Mouse (Mus musculus) heart, embryonic 15.5 days (tissue): ENCODE data around the gene Cacna1c. TPM values are rescaled to one million over a fixed set of nuclear protein-coding genes. Genes with fewer than 3 reads are reported as not detected.

Source experiments
- ATAC-seq: fragments of 200-750 bp; cut with Nextera tagmentation; replicated peaks from 2 replicates; pipeline ENCODE4 v1.8.0; 2017; ENCODE audit warnings: low read depth, moderate TSS enrichment; ENCODE audit not compliant: insufficient number of reproducible peaks, insufficient read depth, low FRiP score
- H3K27ac ChIP-seq: fragments of 300-500 bp; sonication (generic); 2 replicates; pipeline ENCODE4 v1.5.1; 2015; ENCODE audit warnings: mild to moderate bottlenecking, inconsistent platforms
- H3K27me3 ChIP-seq: fragments of 300-500 bp; sonication (generic); 2 replicates; pipeline ENCODE4 v1.6.1; 2015; ENCODE audit warnings: inconsistent platforms
- H3K36me3 ChIP-seq: fragments of 300-500 bp; sonication (generic); 2 replicates; pipeline ENCODE4 v1.6.1; 2015; ENCODE audit warnings: mild to moderate bottlenecking, inconsistent platforms
- H3K4me1 ChIP-seq: fragments of 300-500 bp; sonication (generic); replicated peaks from 2 replicates; pipeline ENCODE4 v1.6.1; 2015; ENCODE audit warnings: inconsistent platforms
- H3K4me2 ChIP-seq: fragments of 300-500 bp; sonication (generic); 2 replicates; pipeline ENCODE4 v1.6.1; 2015; ENCODE audit warnings: inconsistent platforms, mild to moderate bottlenecking, moderate library complexity
- H3K4me3 ChIP-seq: fragments of 300-500 bp; sonication (generic); 2 replicates; pipeline ENCODE4 v1.5.1; 2015; ENCODE audit warnings: mild to moderate bottlenecking, inconsistent platforms
- H3K9ac ChIP-seq: fragments of 300-500 bp; sonication (generic); 2 replicates; pipeline ENCODE4 v1.6.1; 2015; ENCODE audit warnings: mild to moderate bottlenecking, inconsistent platforms
- H3K9me3 ChIP-seq: fragments of 300-500 bp; sonication (generic); replicated peaks from 2 replicates; pipeline ENCODE4 v1.6.1; 2016; ENCODE audit warnings: inconsistent platforms
- WGBS: fragments of 180-500 bp; shearing (Covaris S2); methylation state at CpG from one replicate; pipeline ENCODE4 v1.1.7; 2015; ENCODE audit warnings: mixed read lengths; 5-methylcytosine and 5-hydroxymethylcytosine counted together
- polyA plus RNA-seq: library from polyadenylated mRNA; unstranded; fragments of >200 nt; fragmentation: Nextera tagmentation; extraction: Ambion mirVana; gene quantifications from 2 replicates; pipeline ENCODE4 v1.2.1, GENCODE M21; 2015

Gene Cacna1c
- polyA plus RNA-seq, 1 experiment from 2014 or later = 65.3 TPM

DNA sequence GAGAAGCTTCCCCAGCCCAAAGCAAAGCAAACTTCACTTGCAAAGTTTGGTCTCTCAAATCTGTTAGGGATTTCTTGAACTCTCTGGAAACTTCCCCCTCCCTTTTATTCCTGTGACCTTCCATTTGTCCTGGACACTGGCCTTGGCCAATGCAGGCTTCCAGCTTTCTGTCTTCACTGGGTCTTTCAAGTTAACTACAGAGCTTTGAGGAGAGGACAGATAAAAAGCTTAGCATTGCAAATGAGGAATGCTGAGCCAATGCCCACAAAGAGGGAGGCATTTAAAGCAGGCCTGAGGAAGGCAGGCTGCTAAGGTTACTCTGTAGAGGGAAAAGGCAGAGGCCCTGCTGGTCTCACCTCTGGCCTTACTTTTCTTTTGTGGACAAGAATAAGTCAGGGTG lies 400.5 kb downstream of the Cacna1c start:
- H3K36me3 ChIP-seq = no peaks in the 10 kb centered on the region
- H3K4me2 ChIP-seq = no peak overlapping the region
- no peaks in the 10 kb centered on the region for H3K9me3 ChIP-seq
- H3K27ac ChIP-seq = peak overlapping the region; percentile 63
- no peaks in the 10 kb centered on the region for H3K27me3 ChIP-seq
- H3K4me3 ChIP-seq = no peak overlapping the region
- no peak for ATAC-seq
- H3K9ac ChIP-seq = no peak overlapping the region
- peaks cover 59% of the 10 kb centered on the region for H3K4me1 ChIP-seq

DNA sequence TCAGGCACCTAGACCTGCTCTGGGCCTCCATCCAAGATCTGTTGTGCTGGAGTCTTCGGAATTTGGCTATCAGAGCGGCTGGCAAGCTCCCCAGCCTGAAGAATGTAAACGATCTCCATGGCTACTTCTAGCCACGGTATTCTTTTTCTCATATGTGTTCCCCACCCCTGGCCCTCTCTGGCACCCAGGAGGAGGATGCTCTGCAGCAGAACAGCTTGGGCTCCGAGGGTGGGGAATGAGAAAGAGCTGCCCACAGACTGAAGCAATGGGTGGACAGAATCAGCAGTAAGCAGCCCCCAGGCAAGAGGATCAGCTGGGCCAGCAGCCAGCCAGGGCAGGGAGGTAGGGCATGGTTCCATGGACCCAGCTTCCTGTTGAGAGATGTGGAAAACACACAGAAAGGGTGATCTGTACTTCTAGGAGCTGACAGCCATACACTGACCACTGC lies 404.3 kb downstream of the Cacna1c start:
- 5% methylated on average over 5 of the region's 5 CpGs for WGBS
- H3K27me3 ChIP-seq = no peaks in the 10 kb centered on the region
- peaks cover 65% of the 10 kb centered on the region for H3K4me1 ChIP-seq
- peak overlapping the region; percentile 9; the same call in 1 of the 2 replicates for H3K9ac ChIP-seq
- H3K9me3 ChIP-seq = no peaks in the 10 kb centered on the region
- no peaks in the 10 kb centered on the region for H3K36me3 ChIP-seq
- H3K4me3 ChIP-seq = 0 out of 2 replicates have a peak overlapping the region, but pooled peaks have one; percentile 6
- H3K4me2 ChIP-seq = peak overlapping the region; percentile 44
- H3K27ac ChIP-seq = peak overlapping the region; percentile 74
- peak; percentile 69 for ATAC-seq

DNA sequence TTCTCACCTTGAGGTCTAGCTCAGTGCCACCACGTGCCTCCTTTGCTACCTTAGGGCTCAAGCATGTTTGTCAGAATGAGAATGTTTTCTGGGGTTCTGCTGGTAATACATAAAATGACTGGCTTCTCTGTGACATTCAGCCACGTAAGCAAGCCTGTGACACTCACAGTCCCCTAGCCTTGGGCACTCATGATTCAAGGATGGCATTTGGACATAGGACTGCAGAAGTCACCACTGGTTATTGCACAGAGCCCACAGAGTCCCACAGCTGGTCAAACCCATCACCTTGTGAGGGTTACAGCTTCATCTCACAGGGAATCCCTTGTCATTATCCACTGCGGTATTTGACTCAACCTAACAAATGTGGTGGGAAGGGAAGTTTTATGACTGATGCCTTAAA lies 408.3 kb downstream of the Cacna1c start:
- Histone ChIP-seq H3K4me2 (no peak overlapping the region), H3K9me3 (no peaks in the 10 kb centered on the region), H3K4me1 (peaks cover 66% of the 10 kb centered on the region), H3K36me3 (no peaks in the 10 kb centered on the region), H3K27me3 (no peaks in the 10 kb centered on the region), H3K27ac (no peak overlapping the region), H3K4me3 (no peak overlapping the region), H3K9ac (no peak overlapping the region)
- 90% methylated on average over 3 of the region's 3 CpGs for WGBS
- no peak for ATAC-seq

DNA sequence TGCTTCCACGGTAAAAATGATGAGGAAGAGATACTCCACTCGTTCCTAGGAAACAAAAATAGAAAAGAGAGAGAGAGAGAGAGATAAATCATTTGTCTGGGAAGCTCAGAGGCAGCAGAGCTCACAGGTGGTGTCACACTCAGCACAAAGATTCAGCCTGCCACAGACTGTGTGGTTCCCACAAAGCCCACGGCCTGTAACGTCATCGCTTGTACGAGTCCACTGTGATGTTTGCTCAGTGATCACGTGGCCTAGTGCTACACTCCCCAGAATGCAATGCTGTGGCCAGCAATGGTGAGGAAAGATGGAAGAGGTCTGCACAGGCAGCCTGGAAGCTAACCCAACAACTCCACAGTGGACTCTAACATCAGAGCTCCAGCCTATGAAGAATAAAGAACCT lies 415.9 kb downstream of the Cacna1c start:
- Histone ChIP-seq H3K9ac (no peak overlapping the region), H3K4me3 (no peak overlapping the region), H3K27me3 (no peaks in the 10 kb centered on the region), H3K4me2 (no peak overlapping the region), H3K4me1 (peaks cover 35% of the 10 kb centered on the region), H3K9me3 (no peaks in the 10 kb centered on the region), H3K36me3 (peaks cover 10% of the 10 kb centered on the region; the same call in 1 of the 2 replicates), H3K27ac (no peak overlapping the region)
- 58% methylated on average over 7 of the region's 7 CpGs for WGBS
- no peak for ATAC-seq

DNA sequence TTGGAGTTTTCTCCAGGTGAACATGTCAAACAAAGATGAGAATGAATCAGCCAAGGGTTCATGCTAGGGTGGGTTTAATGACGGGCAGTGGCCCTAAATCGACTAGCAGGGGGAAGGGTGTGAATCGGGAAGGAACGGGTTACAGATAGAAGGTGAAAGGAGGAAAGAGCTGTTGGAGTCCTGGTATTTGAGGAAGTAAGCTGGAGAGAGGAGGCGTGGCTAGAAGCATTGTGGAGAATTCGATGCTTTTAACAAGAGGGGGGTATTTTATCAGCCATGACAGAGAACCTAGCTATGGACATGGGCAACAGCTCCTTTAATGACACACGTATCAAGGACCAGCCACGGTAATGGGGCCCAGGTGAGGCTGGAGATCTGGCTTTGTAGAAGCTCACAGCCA lies 417.0 kb downstream of the Cacna1c start:
- Histone ChIP-seq H3K4me1 (peaks cover 35% of the 10 kb centered on the region), H3K4me2 (no peak overlapping the region), H3K36me3 (peaks cover 18% of the 10 kb centered on the region; the same call in 1 of the 2 replicates), H3K4me3 (no peak overlapping the region), H3K9ac (no peak overlapping the region), H3K9me3 (no peaks in the 10 kb centered on the region), H3K27me3 (no peaks in the 10 kb centered on the region), H3K27ac (no peak overlapping the region)
- no peak for ATAC-seq
- WGBS = 74% methylated on average over 8 of the region's 8 CpGs

DNA sequence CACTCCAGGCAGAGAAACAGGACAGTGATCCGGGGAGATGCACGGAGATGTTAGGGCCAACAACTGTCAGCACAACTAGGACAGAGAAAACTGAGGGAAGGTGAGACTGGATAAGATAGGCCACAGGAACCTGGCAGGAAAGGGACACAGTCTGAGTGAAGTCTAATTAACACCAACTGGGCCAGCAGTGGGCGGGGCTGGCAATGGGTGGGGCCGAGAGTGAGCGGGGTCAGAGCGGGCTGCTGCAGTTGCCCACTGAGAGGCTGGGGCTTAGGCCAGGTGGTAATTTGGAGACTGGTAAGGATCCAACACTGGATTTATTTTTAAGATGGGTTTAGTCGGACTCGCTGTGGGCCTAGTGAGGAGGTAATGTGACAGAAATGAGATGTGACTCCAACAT lies 418.8 kb downstream of the Cacna1c start:
- WGBS = 75% methylated on average over 8 of the region's 8 CpGs
- Histone ChIP-seq H3K9me3 (no peaks in the 10 kb centered on the region), H3K4me1 (peaks cover 23% of the 10 kb centered on the region), H3K27me3 (no peaks in the 10 kb centered on the region), H3K9ac (no peak overlapping the region), H3K27ac (no peak overlapping the region), H3K4me2 (no peak overlapping the region), H3K4me3 (no peak overlapping the region), H3K36me3 (peaks cover 21% of the 10 kb centered on the region; the same call in 1 of the 2 replicates)
- ATAC-seq = no peak

DNA sequence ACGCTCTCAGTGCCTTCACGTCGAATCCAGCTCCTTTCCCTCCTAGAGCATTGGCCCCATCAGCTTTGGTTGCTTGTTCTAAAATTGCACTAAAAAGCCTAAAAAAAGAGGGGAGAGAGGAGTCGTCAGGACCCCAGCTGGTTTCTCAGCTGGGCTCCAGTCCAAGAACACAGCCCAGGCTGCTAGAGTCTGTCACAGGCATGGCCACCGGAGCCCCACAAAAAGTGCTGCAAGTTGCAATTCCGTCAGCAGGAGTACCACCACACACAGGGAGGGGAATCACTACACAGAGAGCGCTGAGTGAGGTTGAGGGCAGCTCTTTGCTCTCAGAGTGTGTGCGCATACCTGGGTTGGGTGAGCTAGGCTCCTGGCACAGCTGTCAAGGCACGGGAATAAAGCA lies 419.8 kb downstream of the Cacna1c start:
- no peak for ATAC-seq
- 71% methylated on average over 9 of the region's 9 CpGs for WGBS
- peaks cover 21% of the 10 kb centered on the region; the same call in 1 of the 2 replicates for H3K36me3 ChIP-seq

DNA sequence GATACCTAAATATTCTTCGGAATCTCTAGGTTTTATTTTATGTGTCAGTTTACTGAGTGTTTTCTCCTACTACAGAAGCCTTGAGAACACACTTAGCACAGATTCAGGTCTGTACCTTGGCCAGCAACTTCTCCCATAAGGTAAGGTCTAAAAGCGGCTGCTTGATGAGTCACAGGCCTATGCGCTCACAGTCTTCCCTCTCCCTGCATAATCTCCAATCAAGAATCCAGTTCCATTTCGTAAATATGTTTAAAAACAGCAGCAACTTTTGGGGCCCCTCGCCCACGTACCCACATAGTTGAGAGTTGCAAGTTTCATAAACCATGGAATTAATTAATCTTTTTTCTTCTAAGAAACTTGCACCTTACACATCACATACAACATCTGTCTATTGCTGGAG lies 423.6 kb downstream of the Cacna1c start:
- no peak overlapping the region for H3K9ac ChIP-seq
- no peak overlapping the region for H3K27ac ChIP-seq
- no peaks in the 10 kb centered on the region for H3K27me3 ChIP-seq
- H3K4me3 ChIP-seq = no peak overlapping the region
- H3K4me2 ChIP-seq = no peak overlapping the region
- ATAC-seq = no peak
- H3K36me3 ChIP-seq = peaks cover 25% of the 10 kb centered on the region; the same call in 1 of the 2 replicates
- peaks cover 8% of the 10 kb centered on the region; the same call in 1 of the 2 replicates for H3K4me1 ChIP-seq
- H3K9me3 ChIP-seq = no peaks in the 10 kb centered on the region
- WGBS = 86% methylated on average over 6 of the region's 6 CpGs

More for the DNA sequence above, 419.8 kb downstream of the Cacna1c start:
- peaks cover 15% of the 10 kb centered on the region for H3K4me1 ChIP-seq
- no peak overlapping the region for H3K4me2 ChIP-seq
- no peaks in the 10 kb centered on the region for H3K27me3 ChIP-seq
- no peaks in the 10 kb centered on the region for H3K9me3 ChIP-seq
- no peak overlapping the region for H3K4me3 ChIP-seq
- H3K9ac ChIP-seq = no peak overlapping the region
- H3K27ac ChIP-seq = no peak overlapping the region

DNA sequence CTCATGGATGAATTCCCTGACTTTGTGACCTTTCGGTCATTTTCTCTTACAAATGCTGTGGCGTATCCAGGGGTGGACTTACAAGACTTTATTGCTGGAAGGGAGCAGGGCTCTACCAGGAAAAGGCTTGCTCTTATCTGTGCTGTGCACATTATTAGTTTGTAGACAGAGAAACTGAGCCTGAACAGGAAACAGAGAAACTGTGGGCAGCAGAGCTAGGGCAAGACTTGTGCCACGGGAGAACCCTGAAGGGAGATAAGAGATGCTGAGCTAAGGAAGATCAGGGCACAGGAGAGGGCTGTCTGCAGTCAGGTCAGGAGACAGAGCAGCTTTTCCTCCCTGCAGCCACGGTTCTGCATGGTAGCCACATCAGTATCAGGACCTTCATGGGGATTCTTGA lies 425.1 kb downstream of the Cacna1c start:
- 67% methylated on average over 4 of the region's 4 CpGs for WGBS

DNA sequence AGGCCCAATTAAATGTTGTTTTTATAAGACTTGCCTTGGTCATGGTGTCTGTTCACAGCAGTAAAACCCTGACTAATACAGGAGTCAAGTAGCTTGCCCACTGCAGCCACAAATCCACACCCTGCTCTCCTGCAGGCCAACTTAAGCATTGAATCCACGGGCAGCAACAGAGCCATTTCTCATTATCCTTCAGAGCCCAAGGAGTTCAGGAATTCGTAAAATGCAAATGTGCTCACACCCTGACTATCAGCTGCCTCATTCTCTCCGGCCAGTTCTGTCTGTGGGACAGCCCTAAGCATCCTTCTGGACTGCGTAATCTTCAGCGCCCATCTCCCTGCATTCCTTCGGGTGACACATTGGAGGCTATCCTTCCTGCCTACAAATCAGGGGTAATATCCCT lies 425.8 kb downstream of the Cacna1c start:
- Histone ChIP-seq H3K9ac (no peak overlapping the region), H3K4me3 (no peak overlapping the region), H3K4me1 (no peaks in the 10 kb centered on the region; the same call in 1 of the 2 replicates), H3K27me3 (no peaks in the 10 kb centered on the region), H3K4me2 (no peak overlapping the region), H3K9me3 (no peaks in the 10 kb centered on the region), H3K27ac (no peak overlapping the region), H3K36me3 (peaks cover 16% of the 10 kb centered on the region; the same call in 1 of the 2 replicates)
- ATAC-seq = no peak
- WGBS = 78% methylated on average over 6 of the region's 6 CpGs

More for the DNA sequence above, 425.1 kb downstream of the Cacna1c start:
- H3K4me3 ChIP-seq = no peak overlapping the region
- peaks cover 24% of the 10 kb centered on the region; the same call in 1 of the 2 replicates for H3K36me3 ChIP-seq
- H3K27ac ChIP-seq = no peak overlapping the region
- no peak for ATAC-seq
- H3K9me3 ChIP-seq = no peaks in the 10 kb centered on the region
- no peaks in the 10 kb centered on the region for H3K27me3 ChIP-seq
- no peak overlapping the region for H3K4me2 ChIP-seq
- H3K9ac ChIP-seq = no peak overlapping the region
- H3K4me1 ChIP-seq = peaks cover under 1% of the 10 kb centered on the region; the same call in 1 of the 2 replicates

DNA sequence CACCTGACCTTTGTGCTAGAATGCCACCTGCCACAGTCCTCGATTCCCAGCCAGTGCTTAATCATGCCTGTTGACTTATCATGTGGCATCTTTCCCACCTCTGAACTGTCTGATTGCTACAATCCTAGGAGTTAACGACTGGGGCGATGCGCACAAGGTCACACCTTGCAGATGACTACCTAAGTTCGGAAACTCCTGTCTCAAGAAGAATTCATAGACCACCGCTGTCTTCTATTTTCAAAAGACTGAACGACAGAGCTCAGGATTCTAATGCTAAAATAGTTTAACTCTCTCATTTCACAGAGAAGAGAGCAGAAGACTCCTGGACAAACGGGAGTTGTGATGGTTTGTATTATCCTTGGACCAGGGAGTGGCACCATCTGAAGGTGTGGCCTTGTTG lies 426.4 kb downstream of the Cacna1c start:
- no peaks in the 10 kb centered on the region for H3K27me3 ChIP-seq
- no peaks in the 10 kb centered on the region for H3K9me3 ChIP-seq
- H3K36me3 ChIP-seq = peaks cover 10% of the 10 kb centered on the region; the same call in 1 of the 2 replicates
- H3K9ac ChIP-seq = no peak overlapping the region
- H3K27ac ChIP-seq = no peak overlapping the region
- no peak overlapping the region for H3K4me3 ChIP-seq
- ATAC-seq = no peak
- 88% methylated on average over 8 of the region's 8 CpGs for WGBS
- H3K4me2 ChIP-seq = no peak overlapping the region
- H3K4me1 ChIP-seq = no peaks in the 10 kb centered on the region; the same call in 1 of the 2 replicates

DNA sequence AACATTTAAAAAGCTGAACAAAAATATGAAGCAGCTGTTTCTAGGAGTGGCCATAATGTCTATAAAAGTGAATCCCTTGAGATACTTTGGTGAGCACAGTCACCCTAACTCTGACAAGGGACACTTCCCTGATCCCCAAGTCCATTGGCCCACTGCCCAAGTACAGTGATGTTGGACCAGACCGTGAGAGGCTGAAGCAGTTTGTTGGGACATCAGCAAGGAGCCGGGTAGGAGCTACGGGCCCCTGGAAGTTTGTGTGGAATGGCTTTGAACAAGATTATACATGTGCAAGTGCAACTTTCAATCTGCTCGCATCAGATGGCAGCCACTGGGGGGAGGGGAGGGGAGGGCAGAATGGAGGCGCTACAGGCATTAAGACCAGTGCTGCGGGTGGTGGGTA lies 428.5 kb downstream of the Cacna1c start:
- Histone ChIP-seq H3K9ac (no peak overlapping the region), H3K36me3 (peaks cover 5% of the 10 kb centered on the region; the same call in 1 of the 2 replicates), H3K4me2 (no peak overlapping the region), H3K9me3 (no peaks in the 10 kb centered on the region), H3K4me1 (no peaks in the 10 kb centered on the region; the same call in 1 of the 2 replicates), H3K4me3 (no peak overlapping the region), H3K27me3 (no peaks in the 10 kb centered on the region), H3K27ac (no peak overlapping the region)
- WGBS = 54% methylated on average over 6 of the region's 6 CpGs
- no peak for ATAC-seq
